Mouse (Mus musculus) cerebellum, adult 9-10 months (tissue): ENCODE results near the gene Krt12.

Experiments
- DNase-seq: peaks from one replicate; pipeline ENCODE4 v3.0.0; 2022

Gene Krt12

DNA sequence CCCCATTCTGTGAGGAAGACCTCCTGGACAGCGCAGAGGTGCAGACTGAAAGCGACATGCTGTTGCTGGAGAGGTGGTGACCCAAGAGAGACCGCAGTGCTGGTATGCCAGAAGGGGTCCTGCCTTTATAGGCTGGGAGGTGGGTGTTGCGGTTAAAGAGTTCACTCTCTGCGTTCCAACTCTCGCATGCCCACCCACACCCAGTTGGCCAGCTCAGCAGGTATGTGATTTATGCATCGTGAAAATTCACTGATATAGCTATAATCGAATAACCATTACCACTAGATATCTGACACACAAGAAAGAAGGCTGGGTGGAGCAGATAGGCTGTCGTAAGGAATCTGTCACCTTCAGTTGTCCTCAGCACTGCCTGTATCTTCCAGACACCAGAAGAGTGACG is at the start of gene Krt12:
Gene Krt12, minus strand, starts transcription at position 101 of the 400 bp plus-strand sequence.
- DNase-seq, result no peak

DNA sequence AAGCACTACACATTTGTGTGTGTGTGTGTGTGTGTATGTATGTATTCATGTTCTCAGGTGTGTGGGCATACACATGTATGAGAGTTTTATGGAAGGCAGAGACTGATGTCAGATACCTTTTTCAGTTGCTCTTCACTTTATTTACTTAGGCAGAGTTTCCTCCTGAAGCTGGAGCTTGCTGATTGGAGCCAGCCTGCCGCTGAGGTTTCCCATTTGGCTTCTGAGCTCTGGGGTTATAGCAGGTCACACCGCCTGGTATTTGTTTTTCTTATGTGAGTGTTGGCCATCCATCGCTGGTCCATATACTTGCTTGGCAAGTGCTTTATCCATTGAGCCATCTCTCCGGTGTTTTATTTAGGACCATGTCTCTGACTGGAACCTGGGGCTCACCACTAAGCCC is 47.2 kb upstream of the Krt12 start:
- no peak for DNase-seq

DNA sequence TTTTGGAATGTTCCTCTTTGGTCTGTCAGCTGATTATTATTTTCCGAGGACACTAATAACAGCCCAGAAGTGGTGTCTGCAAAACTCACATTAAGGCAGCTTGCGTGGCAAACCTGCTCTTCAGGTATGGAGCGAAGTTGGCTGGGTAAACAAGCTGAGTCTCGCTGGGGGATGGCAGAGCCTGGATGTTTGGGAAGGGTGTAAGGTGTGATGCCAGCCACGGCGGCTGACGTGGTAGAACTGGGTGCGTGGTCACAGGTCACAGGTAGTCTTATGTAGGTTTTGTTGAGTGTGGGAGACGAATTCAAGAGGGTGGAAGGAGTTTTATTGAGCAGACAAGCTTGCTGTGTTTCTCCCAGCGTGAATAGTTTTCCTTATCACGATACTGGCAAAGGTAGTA is 46.5 kb upstream of the Krt12 start:
- DNase-seq, result no peak

DNA sequence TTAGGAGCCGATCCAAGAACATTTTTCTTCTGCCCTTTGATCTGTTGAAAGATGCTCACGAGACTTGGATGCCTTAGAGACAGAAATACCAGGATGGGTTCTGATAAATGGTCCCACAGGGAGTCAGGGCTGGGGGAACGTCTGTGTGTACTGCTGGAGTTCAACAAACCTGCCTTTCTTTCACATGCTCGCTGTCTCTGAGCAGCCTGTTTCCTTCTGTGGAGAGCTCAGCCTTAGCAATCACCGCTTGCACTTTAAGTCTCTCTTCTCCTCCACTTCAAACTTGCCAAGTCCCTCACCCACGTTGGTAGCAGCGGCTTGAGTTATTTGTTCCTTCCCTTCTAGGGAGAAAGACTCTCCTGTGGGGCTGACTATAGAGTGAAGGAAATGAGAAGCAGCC is 44.3 kb upstream of the Krt12 start:
- no peak for DNase-seq

DNA sequence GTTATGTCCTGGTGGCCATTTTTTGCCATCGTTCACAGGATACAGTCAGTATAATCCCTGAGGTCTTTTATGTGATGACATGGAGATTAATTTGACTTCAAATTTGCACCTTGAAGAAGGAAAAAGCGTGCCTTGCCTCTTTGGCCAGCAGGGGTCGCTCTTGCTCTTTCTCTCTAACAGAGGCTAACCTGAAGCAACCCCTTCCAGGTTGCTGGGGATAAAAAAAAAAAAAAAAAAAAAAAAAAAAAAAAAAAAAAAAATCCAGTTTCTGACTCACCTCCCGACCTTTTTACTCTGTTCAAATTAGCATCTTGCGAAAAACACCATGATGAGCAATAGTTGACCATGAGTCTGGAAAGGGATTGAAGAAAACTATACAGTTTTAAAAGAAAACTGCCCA is 42.8 kb upstream of the Krt12 start:
- DNase-seq, result peak; percentile 79

DNA sequence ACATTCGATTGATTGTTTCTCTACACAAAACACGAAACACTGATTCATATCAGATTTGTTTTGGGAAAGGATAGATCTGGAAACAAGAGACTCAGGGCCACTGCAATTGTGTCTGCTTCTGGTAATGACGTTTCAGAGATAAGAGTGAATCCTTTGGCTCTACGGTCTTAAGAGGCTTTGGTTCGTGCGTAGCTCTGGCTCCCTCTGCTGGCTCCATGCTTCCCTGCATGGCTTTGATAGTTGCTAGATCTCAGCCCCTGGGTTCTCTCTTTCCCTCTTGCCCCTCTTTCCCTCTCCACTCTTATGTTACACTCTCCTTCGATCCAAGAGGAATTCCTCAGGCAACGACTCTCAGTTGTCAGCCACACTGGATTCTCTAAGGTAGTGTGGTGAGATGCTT is 41.1 kb upstream of the Krt12 start:
- peak; percentile 46 for DNase-seq

DNA sequence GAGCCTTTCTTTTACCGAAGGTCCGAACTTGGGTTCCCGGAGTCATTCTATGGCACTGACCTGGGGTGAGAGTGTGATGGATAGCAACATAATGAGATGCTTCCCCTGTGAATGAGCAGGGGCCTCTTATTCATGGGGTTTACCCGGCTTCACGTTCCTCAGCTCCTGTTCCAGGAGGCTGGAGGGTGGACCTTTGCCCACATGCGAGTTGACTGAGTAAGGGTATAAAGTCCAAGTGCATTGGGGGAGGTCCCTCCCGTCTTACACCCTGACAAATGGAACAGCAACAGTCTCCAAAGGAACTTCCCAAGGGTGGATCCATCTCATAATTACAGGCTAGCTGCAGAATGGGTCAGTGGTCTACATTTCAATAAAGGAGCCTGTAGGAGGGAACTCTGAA is 39.7 kb upstream of the Krt12 start:
- DNase-seq, result no peak

DNA sequence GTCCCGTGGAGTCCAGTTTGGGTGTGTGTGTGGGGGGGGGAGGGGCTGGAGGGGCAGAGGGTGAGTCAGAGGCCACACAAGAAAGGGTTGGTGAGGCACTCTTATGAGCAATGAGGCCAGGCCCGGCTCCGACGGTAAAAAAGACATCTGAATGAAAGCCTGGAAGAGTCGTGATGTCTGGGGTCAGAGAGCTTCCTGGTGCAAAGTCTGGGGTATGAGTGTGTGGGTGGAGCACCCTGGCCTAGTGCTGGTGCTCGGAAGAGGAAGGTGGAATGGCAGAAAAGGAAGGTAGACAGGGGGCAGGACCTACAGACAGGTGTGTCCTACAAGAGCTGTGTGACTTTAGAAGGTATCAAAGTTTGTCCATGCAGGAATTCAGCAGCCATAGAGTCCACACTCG is 36.8 kb upstream of the Krt12 start:
- DNase-seq, result no peak

DNA sequence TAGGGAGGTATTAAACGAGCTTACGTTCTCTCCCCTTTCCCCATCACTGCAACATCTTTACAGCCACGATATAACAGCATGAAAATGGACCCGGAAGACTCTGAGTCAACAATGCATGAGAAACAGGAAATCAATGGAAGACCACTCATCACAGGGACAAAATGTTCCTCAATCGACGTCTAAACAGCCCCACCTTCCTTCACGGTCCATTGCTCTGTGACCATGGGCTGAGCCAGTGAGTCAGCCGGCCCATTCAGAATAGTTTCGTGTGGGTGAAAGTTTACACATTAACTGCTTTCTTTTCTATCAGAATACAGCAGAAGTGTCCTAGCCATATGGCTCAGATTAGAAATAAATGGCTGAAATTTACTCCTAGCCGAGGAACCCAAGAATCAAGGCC is 32.7 kb upstream of the Krt12 start:
- DNase-seq, result no peak

DNA sequence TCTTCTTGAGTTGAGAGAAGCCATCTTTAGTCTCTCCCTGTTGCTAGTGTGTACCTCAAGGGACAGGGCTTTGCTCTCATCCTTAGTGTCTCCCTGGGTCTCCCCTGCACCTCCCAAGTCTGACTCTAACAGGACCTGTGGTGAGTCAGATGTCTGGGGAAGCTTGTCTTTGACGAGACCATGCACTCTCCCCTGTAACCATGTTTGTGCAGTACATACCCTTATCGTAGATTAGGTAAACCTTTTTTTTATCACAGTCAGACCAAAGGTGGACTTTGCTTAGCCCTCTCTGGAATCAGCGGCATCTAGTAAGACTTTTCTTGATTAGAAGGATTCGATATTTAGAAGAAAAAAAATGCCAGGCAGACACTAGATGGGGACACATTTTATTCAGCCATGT is 32.0 kb upstream of the Krt12 start:
- no peak for DNase-seq

DNA sequence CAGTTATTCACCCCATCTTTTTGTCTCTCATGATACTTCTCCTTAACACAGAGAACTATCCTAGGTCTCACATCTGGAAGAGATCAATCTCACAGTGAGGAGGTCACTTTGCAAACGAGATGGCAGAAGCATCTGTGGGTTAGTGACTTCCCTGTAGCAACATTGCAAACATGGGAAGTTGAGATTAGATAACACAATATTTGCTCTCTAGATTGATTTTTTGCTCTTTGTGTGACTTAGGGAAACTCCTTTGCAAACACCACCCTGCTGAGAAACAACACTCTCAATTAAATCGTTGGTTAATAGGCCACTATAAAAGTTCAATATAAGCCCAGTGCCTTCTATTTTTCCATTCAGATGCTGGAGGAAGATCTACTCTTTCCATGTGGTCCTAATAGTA is 26.7 kb upstream of the Krt12 start:
- no peak for DNase-seq

DNA sequence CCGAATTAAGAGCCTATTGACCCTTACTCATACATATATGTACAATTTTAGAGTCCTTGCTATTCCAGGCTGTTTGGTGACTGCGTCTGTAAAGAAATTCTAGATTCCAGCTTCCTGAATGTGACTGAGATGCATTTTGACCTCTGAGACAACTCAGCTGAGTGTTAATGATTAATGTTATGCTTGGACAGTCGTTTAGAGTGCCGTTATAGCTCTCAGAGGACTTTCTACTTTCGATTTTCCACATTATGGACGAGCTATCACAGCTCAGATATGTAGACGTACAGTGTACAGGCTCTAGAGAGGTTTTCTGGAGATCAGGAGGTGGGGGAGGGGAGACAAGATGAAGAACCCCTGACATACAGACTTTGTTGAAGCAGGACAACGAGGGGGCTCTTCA is 19.2 kb upstream of the Krt12 start:
- no peak for DNase-seq

DNA sequence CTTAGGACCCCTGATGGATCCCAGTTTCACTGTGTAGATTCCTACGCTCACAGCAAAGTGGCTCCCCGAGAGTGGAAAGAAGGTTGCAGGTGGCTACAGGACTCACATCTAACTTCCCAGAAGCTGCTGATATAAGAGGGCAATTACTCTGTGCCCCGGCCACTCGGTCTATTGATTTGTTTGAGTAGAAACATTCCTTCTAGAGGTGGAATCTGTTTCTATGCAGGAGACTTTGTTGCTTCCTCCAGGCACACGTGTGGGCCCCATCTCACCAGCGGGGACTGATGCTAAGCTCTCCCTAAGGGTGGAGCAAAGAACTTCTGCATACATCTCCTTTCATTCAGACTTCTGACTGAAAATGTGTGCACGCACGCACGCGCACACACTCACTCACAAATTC is 17.4 kb upstream of the Krt12 start:
- no peak for DNase-seq

DNA sequence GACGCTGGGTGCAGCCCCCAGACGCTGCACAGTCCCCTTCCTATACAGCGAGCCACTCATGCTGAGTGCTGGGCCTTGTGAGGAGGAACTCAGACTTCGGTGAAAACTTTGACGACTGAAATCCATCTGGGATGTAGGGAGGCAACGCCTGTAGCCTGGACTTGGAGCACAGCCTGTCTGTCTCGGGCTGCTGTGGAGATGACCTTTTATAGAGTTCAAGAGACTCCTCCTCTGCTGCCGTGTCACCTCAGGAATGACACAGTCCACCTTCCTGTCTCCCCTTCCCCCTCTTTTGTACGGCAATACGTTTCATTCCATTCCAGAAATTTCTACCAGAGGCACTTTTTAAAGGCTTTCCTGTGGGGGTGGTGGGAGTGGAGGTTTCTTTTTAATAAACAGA is 15.9 kb upstream of the Krt12 start, which contains the start of gene Krt20:
Gene Krt20, minus strand, starts transcription at position 179 of the 400 bp plus-strand sequence.
- no peak for DNase-seq

DNA sequence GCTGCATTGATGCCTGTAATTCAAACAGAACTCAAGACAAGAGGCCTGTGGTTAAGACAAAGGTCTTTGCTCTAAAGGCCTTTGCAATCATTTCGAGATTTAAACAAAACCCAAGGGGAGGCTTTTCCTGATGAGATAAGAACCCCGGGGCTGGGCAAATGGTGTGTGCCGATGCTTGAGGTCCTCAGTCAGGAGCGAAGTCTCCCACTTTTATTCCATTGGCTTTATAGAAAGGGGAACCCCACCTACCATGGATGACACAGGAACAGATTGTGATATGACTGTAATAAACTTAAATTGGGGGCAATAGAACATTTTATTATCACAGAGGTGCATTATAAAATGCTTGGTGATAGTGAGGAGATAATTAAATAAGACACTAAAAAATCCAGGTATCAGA is 14.6 kb upstream of the Krt12 start:
- no peak for DNase-seq

DNA sequence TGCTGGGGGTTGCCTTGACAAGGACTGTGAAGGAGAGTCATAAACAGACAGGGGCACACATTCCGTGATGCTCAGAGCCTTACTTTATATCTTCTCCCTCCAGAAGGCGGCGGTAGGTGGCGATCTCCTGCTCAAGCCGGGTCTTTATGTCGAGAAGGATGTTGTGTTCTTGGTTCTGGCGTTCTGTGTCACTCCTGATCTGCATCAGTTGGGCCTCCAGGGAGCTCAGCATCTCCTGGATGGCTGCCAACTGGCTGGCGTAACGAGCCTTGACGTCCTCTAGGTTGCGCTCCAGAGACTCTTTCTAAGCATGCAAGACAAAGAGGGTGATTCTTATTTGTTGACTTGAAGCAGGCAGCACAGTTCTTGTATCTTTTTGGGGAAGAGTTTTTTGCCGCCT is 8.6 kb upstream of the Krt12 start:
- DNase-seq, result peak; percentile 5

DNA sequence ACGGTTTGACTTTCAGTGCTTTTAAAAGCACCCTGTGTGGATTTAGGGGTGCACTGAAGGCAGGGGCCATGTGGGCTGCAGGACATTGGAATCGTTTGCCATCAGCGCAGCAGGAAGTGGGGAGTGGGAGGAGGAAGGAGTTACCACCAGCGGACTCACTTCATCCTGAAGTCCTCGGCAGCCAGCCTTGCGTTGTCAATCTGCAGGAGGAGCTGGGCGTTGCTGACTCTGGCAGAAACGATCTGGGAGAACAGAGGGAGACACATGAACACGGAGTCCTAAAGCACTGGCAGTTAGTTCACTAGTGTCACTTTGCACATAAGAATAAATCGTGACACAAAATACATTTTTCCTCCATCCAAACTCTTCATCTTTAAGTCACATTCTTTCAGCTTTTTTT is 1.5 kb downstream of the Krt12 start:
- DNase-seq, result no peak

DNA sequence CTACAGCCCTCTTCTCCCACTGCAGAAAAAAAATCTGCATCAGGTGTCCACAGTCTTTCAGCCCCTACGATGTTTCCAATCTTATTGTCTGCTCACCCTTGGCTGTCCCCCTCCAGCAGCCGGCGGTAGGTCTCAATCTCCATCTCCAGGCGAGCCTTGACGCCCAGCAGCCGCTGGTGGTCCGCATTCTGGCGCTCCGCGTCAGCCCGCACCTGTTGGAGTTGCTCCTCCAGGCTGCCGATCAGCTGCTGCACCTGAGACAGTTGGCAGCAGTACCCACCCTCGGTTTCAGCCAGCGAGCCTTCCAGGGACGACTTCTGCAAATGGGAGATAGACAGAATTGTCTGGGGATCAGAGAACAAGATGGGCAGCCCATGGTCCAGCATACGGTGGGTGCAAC is 4.2 kb downstream of the Krt12 start:
- no peak for DNase-seq

DNA sequence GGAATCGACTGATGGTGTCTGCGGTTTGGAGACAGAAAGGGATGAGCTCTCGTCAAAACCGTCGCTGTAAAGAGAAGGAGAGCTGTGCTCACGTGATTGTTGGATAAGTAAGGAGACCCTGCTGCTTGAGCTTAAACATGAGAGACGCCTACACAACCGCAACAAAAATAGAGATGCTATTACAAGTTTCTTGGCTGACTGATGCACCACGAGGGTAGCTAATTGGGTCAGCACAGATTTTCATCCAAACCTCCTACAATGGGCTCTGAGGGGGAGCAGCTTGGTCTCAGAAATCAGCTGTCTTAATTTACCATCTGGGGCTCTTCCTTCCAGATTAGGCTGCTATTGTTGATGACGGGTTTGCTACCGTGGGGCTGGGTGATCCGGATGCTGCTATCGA is 5.2 kb downstream of the Krt12 start:
- no peak for DNase-seq

DNA sequence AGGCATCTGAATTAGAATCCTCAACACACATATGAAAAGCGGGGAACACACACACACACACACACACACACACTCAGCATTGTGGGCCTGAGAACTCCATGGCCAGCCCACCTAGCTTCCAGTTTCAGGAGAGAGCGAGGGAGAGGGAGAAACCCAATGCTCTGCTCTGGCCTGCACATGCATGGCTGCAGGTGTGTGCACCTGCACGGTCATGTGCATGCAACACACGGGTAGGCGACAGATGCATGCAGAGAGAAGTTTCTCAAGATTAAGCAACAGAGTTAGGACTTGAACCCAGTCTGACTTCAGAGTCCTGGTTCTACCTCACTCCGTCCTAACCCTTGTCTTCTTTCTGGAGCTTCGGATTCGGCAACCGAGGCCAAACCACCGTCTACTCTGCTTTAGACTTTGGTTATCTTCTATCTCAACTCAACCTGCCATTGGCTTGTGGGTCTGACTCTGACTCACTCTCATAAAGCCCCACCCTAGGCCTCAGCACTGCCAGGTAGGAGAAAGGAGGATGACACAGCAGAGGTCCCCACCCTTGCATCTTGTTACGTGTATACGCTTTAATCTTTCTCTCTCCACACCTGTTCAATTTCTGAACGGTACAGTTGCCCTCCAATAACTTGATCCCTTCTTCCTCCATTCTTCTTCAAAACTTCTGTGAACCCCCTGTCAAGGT is 7.5 kb downstream of the Krt12 start:
- DNase-seq, result no peak

DNA sequence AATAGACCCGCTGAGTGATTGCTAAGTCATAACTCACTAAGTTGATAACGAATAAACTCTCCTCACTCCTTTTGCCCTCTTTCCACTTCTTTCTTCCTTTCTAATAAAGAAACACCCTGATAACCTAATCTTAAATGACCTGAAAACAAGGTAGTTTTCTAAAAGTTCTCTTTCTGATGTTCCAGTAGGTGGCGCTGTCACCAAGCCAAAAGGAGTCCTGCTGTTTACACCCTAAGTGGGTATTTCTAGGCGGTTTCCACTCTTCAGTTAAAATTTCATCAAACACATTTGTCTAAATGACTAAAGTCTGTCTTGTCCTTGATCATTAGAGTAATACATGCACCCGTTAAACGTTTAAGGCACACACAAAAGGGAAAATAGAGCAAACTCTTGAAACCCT is 8.8 kb downstream of the Krt12 start:
- no peak for DNase-seq

DNA sequence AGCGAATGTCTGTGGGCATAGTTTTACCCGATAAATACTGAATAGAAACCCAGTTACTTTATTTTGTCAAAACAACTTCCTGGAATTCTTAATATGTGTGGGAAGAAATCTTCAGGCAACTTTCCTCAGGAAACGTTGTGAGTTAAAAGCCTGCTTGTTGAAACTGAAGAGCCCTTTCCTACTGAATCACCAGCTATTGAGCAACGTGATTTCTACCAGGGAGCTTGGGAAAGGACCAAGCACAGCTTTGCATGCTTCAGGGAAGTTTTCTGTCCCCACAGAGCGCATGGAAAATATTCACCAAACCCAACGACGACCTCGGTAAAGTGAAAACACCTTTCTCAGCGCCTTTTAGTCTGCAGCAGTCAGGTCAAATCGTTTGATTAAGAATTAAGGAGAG is 15.9 kb downstream of the Krt12 start:
- DNase-seq, result no peak

DNA sequence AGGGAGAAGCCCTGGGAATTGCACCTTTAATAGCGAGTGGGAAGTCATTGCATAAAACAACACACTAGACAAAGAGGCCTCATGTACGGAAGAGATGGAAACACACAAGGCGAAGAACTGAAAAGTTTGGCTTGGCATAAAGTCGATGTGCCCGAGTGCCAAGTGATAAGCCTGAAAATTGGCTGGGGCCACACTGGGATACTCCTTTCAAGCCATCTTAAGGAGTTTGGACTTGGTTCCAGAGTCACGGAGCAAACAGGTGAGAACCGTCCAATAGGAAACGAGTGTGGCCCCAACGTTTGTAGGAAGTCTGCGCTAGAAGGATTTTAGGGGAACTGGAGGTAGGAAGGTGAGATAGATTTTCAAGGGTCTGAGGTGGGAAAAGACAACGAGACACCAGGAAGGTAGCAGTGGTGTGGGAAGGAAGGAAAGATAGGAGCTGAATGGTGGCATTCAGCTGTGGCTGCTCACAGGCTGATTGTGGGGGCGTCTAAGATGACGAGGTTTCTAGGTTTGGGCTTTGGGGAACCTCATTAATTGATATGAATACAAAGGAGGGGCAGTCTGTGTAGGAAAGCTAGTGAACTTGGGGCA is 22.0 kb downstream of the Krt12 start:
- DNase-seq, result no peak

DNA sequence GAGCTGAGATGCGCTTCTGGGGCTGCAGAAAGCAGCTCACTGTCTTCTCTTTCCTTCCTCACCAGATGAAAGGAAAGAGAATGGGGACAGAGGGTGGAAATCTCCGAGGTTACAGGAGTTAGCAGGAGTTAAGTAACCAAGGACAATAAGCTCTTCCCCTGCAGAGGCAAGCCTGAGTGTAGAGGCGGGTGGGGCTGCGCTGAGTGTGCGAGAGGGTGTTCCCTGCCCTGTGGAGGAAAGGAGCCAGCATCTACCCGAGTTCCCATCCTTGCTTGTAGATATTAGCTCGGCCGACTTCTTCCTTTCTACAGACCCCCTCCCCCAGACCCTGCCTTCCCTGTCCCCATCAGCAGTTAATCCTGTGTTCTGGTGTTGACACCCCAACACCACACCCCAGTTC is 23.2 kb downstream of the Krt12 start:
- DNase-seq, result no peak

DNA sequence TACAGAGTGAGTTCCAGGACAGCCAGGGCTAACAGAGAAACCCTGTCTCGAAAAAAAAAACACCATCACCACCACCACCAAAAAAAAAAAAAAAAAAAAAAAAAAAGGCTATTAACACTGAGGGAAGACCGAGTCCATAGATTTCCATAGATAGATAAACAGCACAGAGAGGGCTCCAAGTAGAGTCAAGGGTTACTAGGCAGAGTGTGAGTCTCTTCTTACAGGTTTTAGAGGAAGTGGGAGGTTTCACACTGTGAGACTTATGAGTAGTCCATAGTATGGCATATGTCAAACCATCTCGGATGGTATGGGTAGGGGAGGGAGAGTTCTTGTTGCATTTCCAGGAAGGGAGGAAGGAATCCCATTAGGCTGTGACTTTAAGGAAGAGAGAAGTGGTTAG is 24.0 kb downstream of the Krt12 start:
- no peak for DNase-seq
